Mouse (Mus musculus): ENCODE results near the gene Ccdc88a. TPM values are rescaled to one million over a fixed set of nuclear protein-coding genes. Genes with fewer than 3 reads are reported as not detected.

The Ccdc88a gene
- 10 to 100 TPM; 28.9 to 29.5 TPM for total RNA-seq (2021)

DNA sequence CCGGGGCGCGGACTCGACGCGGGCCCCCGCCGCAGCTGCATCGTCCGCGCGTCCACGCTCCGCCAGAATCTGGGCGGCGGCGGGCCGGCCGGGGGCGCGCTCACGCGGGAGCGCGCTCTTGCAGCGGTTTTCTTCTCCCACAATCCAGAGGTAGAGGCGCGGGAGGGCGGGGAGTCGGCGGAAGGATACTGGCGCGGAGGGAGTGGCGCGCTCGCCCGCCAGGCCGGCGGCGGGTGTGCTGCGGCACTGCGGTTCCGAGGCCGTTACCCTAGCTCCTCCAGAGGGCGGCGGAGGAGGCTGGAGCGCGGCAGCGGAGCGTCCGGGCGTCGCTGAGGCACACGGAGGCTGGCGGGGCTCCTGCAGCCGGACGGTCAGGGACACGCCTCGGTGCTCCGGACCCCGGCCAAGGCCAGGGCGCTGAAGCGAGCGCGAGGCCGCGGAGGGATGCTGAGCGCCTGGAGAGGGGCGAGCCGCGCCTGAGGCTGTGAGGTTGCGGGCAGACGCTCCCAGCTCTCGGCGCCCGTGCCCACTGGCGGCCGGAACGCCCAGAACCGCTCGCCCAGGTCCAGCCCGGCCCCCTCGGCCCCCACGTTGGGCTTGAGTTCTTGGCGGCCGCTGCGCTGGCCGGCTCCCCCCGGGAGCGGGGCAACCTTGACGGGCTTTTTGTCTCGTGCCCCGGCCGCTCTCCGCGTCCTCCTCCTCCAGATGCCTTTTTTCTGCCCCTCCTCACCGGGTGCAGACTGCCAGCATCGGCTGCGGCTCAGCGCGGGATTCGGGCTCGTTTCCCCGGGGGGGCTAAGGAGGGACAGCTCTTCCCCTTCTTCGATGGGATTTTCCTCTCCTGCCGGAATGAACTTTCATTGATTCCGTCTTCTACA, at the start of gene Ccdc88a:
Gene Ccdc88a, plus strand, starts transcription at position 263 of the 878 bp plus-strand sequence.
- peak; percentile 98 for DNase-seq

DNA sequence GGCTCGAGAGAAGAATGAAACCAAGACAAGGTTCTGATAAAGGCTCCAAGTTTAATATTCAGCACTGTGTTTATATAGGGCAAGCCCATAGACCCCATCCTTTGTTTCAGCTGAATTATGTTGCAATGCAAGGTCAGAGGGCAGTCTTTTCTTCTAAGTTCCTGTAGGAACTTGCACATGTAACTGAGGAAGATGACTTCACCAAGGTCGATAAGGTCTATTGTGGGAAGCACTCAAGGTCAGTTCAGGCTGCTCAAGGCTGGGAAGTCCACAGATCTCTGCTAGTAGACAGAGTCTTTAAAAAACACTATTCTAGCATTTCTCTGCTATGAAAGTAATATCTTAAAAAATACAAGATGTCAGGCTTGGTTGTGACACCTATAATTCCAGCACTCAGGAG, 38.0 kb upstream of the Ccdc88a start:
- DNase-seq, result no peak

DNA sequence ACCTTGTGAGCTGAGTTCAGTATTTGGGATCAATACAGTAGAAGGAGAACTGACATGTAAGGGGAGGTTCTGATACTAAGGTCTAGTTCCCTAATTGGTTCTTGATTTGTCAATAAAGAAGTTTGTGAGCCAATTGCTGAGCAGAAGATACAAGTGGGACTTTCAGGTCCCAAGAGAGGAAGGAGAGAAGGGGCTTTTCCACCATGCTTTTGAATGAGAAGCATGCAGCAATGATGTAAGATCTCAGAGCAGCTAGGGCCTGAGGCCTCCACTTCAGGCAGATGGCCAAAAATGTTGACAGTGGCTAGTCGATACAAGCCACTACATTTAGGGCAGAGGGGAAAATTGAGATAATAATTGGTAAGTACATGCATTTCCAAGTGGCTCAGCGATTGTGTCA, 32.2 kb upstream of the Ccdc88a start:
- DNase-seq, result no peak

DNA sequence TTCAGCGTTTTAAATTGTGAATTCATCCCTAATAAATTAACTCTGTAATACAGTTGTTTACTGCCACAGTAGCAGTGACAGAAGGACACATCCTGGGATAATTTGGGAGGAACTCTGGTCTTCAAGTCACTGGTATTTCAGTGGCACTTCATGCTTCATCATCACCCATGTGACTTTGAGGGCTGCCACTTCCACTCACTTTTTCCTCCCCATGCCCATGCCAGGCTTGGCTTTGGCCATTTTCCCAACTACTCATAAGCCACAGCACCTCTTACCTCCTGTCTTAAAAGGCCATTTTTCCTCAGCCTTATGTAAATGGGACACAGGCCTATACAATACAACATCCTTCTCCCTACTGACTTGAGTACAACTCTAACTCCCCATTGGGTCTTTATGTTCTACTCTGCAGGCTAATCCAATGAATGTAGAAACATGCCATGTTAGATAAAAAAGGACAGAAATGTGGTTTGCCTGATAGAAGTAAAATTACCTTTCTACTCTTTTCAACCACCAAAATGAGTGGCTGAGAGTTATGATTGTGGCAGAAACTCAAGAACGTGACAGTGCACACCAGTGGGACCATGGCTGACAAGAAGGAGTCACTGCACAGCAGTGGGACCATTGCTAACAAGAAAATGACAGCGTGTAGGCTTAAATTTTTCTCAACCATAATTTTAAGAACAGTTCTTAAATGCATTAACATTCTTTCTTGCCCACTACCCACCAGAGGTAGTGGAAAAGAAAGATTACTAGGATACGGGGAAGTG, 28.4 kb upstream of the Ccdc88a start:
- DNase-seq, result no peak

DNA sequence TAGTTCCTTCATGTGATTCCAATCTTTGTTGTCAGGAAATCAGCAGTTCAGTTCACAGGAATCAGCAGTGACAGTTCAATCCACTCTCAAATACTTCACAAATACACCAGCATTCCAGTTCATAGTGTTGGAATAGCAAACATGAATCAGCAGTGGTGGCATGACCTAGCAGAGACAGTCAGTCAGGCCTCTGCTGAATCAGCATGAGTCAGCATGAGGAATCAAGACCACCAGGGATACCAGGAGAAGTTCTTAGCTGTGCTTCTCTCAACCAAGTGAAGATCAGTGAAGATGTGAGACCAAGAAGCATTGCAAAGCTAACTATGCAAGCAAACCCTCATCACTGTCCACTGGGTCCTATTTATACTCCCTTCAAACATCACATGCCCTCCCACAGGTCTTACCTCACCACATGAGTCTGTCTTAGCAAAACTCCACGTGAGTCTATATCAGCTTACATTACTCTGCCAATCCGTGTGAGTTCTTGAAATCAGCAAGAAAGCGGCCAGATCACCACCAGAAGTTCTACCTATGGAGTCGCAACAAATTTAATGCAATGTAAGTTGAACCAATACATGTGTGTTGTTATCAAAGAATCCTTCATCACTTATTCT, 27.7 kb upstream of the Ccdc88a start:
- DNase-seq, result no peak

DNA sequence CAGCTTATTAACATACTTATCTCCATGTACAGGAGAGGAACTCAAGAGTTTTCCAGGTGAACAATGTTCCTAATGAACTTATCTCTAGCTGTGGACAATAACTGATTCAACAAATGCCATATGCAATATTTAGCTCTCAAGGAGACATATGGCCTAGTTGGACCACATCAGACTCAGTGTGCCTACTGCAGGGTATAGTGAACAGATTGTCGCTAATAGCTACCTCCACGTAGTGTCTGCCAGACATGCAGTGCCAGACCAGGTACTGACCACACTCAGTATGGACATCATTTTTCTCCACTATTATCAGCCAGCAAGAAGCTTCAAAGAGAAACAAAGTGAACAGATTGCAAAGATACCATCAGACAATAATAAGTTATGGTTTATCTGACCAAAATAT, 22.6 kb upstream of the Ccdc88a start:
- DNase-seq, result no peak

DNA sequence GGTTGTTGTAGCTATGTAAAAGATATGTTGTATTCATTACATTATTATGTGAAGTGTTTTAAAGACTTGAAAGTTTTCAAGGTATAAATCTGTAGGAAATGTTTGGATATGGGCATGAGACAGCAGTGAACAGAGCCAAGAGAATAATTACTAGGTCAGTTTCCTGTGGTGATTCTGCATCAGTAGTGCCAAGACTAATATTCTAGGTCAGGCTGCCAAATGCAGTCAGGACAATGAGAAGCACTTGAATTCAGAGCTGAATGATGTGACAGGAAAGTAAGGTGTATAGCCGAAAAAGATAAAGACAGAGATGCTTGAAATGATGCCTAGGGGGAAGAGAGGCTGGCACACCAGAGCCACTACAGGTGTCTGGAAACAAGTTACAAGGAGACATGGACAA, 21.2 kb upstream of the Ccdc88a start:
- no peak for DNase-seq

DNA sequence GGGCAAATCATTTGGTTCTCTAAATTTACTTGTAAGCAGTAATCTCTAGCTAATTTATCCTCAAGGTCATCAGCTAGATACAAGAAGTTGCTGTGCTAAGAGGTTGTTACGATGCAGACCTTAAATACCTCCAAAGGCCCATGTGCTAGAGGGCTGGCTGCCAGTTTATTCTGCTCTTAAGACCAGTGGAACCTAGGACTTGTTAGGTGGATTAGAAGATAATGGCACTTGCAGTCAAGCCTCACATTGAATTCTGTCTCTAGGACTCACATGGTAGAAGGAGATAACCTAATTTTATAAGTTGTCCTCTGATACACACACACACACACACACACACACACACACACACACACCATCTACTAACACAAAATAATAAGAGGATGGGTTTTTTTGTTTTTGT, 5.3 kb upstream of the Ccdc88a start:
- DNase-seq, result no peak

DNA sequence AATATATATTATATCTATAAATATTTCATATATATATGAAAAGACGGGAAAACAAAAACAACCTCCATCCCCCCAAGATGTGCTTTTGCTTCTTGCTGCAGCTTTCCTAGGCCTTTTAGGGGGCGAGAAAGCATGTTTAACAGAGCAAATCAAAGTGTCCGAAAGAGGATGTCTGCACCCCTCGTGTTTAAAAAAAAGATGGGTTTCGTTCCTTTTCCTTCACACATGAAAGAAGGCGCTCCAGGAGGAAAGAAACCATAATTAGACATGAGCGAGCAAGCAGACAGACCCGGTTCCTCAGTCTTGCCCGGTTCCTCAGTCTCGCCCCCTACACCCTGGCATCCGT, 435 bp upstream of the Ccdc88a start:
- DNase-seq, result no peak

DNA sequence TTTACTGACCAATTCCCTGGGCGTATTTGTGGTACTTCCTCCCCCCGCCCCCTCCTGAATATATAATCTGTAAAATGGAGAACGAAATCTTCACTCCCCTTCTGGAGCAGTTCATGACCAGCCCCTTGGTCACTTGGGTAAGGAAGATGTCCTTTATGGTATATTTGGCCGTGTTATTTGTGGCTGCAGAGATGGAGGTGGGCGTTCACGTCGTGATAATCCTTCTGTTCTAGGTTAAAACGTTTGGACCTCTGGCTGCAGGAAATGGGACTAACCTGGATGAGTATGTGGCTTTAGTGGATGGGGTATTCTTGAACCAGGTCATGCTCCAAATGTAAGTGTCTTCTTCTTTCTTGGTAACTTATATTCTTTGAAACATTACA, 807 bp downstream of the Ccdc88a start:
- peak; percentile 6 for DNase-seq

DNA sequence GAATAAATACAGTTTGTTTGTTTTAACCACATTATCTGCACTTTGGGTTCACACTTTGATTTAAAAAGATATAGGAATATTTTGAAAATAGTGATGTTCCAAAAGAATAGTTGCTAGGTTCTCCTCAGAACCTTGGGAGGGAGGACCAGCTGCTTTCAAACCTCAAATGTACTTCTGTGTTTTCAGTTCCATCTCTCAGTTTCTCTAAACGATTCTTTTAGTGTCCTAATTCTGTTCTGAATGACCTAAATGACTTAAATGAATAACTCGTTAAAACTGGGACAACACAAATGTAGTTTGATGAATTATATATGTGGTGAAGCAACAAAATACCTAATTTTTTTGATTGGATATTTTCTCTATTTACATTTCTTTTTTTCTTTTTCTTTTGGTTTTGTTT, 3.2 kb downstream of the Ccdc88a start:
- no peak for DNase-seq

DNA sequence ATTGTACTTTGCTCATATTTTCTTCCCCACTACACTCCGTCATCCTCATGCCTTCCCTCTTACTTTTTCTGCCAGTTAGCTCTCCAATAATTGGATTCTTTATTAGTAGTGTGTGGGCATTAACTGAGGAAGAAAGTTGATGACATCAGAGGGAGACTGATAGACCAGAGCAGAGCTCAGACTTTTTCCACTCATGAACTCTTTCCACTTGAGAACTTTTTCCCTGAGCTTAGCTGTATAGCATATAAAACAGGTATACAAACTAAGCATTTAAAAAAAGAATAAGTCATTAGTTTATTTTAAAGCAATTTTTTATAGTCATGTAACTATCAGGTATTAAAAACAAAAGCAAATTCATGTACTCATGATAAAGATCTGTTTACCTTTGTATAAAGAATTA, 5.3 kb downstream of the Ccdc88a start:
- DNase-seq, result no peak

DNA sequence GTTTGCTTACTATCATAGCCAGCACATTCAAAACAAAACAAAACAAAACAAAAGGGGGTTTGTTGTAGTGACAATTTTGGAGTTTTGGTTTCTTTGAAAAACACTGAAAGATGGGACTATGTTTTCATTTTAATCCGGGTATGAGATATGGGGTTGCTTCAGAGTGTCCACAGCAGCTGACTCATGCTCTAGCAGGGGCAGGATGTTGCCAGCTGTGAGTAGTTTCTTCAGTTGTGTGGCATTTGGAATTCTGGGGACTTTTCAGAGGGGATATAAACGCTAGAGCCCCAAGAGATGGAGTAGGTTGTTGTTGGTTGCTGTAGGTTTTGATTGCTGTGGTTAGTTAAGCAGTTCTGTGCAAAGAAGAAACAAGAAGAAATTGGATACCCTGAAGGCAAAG, 10.0 kb downstream of the Ccdc88a start:
- no peak for DNase-seq

DNA sequence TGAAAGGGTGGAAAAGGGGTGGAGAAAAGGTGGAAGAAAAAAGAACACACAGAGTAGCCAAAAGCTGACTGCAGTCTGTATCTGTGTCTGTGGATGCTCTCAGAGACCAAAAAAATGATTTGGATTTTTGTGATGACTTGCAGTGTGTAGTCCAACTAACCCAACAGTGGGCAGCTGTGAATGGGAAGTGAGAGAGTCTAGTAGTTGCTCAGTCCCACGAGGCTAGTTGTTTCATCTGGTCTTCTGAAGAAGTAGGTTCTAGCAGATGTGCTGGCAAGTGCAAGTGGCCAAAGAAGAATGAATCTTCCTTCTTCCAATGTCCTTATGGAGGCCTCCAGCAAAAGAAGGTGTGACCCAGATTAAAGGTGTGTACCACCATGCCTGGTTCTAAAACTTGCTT, 10.5 kb downstream of the Ccdc88a start:
- DNase-seq, result no peak

DNA sequence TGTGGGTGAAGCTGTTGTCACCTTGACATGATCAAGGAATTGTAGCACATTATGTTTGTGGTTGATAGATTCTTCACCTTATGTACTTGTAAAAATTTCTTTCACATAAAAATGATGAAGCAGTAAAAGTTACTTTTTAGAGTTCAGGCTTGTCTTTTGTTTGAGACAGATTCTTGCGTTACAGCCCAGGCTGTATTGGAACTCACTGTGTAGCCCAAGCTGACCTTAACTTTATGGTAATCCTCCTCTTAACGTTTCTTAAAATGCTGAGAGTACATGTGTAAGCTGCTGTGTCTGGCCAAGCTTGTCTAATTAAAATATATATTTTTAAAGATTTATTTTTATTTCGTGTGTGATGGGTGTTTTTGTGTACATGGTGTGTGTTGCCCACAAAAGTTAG, 11.2 kb downstream of the Ccdc88a start:
- no peak for DNase-seq

DNA sequence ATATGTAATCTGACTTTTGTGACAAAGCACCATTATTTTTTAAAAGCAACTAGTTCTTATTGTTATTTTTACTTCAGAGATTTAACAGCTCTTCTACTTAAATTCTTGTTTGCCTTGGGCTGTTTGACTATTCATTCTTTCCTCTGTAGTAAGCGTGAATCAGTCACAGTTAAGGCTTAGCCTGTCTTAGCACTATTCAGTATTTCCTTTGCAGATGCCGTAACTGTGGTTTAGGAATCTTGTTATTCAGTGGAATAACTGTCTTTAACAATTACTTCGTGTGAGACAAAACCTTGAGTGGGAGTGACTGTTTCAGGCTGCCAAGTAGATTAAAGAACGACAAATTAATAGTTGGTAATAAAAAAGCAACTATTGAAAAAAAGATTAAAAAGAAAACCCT, 16.5 kb downstream of the Ccdc88a start:
- no peak for DNase-seq

DNA sequence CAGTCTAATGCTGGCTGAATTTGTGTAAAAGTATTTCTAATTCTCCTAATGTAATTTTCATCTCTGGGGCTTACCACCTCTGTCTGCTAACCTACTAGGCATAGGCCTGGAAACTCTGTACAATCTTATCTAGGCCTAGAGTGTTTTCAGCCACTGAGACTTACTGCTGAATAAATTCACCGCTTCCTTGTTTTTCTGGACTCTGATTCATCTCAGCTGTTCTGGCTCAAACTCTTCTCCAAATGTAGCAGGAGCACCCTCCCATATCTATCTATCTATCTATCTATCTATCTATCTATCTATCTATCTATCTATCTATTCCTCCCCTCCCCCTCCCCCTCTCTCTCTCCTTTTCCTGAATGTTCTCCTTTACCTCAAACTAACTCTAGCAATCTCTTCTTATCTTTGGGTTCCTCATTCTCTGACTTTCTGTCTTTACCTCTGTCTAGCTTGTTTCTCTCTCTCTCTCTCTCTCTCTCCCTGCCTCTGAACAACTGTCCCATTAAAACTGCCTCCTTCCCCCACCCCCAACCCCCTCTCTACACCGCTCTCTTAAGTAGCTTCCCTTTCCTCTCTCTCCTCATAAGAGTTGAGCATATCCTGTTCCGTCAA, 21.8 kb downstream of the Ccdc88a start:
- DNase-seq, result no peak

DNA sequence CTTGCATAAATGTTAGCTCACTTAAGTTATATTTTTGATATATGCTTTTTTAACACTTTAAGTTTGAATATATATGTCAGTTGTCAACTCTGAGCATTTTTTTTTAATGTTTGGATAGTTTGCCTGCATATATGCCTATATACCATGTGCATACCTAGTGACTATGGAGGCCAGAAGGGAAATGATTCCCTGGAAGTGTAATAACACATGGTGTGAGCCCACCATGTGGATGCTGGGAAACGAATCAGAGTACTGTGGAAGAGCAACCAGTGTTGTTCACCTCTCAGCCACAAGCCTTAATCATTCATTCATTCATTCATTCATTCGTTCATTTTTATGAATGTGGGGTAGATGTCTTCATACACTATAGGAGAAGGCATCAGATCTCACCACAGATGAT, 26.9 kb downstream of the Ccdc88a start:
- DNase-seq, result no peak

DNA sequence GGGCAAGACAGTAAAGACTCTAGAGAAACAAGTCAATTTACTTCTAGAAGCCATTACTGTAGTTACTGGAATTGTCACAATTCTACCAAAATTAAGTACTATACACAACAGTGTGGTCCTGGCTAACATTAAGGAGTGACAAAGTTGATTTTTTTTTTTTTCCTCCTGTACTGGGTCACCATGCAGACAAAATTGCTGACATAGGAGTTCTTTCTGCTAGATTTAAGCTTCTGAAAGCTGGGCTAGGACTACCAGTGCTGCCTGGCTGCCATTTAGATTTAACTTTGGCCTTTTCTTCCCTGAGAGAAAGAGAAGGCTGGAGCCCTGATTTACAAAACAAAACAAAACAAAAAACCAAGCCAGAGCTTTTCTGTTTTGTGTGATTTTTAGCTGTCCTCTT, 32.8 kb downstream of the Ccdc88a start:
- DNase-seq, result no peak

DNA sequence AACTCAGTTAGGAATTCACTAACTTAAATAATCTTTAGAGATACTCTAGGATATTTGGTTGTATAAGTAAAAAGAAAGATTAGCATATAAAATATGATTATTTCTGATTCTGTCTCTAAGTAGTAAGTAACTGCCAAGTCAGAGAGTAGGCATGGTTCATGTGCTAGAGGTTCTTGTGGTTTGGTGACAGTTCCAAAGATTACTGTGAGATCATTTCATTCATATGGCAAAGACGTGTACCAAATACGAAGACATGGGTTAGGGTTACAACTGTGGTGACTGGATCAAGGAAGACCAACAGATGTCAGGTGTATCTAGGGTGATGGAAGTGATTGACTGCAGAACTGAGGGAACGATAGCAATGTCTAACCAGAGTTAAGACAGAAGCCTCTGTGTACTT, 50.0 kb downstream of the Ccdc88a start:
- DNase-seq, result no peak

DNA sequence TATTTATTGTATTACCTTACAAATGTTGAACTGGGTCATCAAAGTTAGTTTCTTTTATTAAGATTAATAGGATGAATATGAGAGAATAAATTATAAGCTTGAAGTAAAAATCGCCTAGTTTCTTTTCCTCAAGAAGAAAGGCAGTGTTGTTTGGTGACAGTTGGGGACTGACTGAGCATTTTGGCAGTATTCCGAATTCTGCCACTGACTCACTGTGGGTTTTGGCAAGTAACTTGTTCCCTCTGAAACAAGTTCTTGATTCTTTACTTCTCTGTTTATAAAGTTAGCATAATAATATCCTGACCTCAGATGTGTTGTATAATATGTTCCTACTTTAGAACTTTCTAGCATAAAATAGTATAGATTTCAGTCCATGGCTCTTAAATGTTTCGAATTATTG, 55.3 kb downstream of the Ccdc88a start:
- DNase-seq, result no peak

DNA sequence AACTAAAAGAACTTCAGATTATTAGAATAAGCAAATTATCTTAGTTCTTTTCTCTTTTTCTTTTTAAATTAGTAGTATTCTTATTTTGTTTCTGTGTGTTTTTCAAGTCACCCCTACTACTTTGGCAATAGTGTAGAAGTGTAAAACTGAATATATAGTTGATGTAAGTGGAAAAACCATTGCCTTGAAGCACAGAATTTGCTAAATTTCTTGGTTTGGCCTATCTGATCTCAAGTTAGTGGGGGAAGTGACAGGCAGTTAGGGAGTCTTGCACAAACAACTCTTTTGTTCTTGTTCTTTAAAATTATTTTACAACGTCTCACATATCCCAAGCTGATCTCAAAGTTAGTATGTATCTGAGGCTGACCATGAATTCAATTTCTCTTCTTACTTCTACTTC, 57.6 kb downstream of the Ccdc88a start:
- no peak for DNase-seq

DNA sequence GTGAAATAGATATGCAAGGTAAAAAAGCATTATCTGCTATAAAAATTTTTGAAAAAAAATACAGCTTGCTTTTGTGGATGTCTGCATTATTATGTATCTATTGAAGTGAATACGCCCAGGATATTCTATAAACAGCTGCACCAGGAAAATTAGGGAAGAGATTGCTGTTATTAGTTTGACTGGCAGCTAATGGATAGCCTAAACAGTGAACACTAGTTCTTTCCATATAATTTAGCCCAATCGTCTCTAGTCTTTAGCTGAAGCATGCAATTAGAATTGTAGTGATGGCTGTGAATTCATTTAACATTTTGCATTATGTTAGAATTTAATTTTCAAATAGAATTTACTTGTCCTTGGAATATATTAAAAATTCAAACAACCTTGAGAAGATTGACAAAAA, 75.3 kb downstream of the Ccdc88a start:
- no peak for DNase-seq

All from heart, postnatal 4 days (tissue).